Mouse (Mus musculus) megakaryocyte, embryonic 14.5 days (primary cell): ENCODE data around the gene Ajm1.

Experiments used
- FLI1 ChIP-seq: IDR thresholded peaks from 2 replicates; pipeline ENCODE4 v1.6.1; 2012; ENCODE audit warnings: low read length, inconsistent platforms, mixed read lengths
- GATA1 ChIP-seq: IDR thresholded peaks from 3 replicates; pipeline ENCODE4 v1.6.1; 2012; ENCODE audit warnings: mixed read lengths, low read length, inconsistent platforms, borderline replicate concordance

- TF ChIP-seq GATA1: no peak
- TF ChIP-seq FLI1: no peak
These were observed 41.0 kb downstream of the Ajm1 start for GRCm38 (mm10) chr2:25540541-25540948.
